Mouse (Mus musculus) erythroblast, embryonic 14.5 days (primary cell): ENCODE results near the gene Thap7. TPM values are rescaled to one million over a fixed set of nuclear protein-coding genes. Genes with fewer than 3 reads are reported as not detected.

Experiments
- H3K27me3 ChIP-seq: 2 replicates; pipeline ENCODE4 v1.6.1; 2012; ENCODE audit warnings: inconsistent platforms; ENCODE audit not compliant: control insufficient read depth
- H3K36me3 ChIP-seq: 2 replicates; pipeline ENCODE4 v1.6.1; 2012; ENCODE audit warnings: mild to moderate bottlenecking, inconsistent platforms; ENCODE audit not compliant: control insufficient read depth
- H3K4me1 ChIP-seq: 2 replicates; pipeline ENCODE4 v1.6.1; 2012; ENCODE audit warnings: inconsistent platforms; ENCODE audit not compliant: control insufficient read depth
- H3K4me3 ChIP-seq: replicated peaks from 2 replicates; pipeline ENCODE3; 2012; ENCODE audit warnings: moderate library complexity, mild to moderate bottlenecking, inconsistent platforms
- H3K9me3 ChIP-seq: 2 replicates; pipeline ENCODE4 v1.6.1; 2012; ENCODE audit warnings: low read length, inconsistent platforms, mixed read lengths; ENCODE audit not compliant: control insufficient read depth
- GATA1 ChIP-seq: IDR thresholded peaks from 2 replicates; pipeline ENCODE4 v1.6.1; 2012; ENCODE audit warnings: low read length, inconsistent platforms, mixed read lengths
- TAL1 ChIP-seq: IDR thresholded peaks from 3 replicates; pipeline ENCODE4 v1.6.1; 2012; ENCODE audit warnings: low read length, inconsistent platforms, mixed read lengths
- polyA plus RNA-seq: library from polyadenylated mRNA; stranded (reverse); fragments of >175 nt; gene quantifications from 2 replicates; pipeline ENCODE4 v1.2.3, GENCODE M21; 2012

Thap7 gene
- polyA plus RNA-seq, 1 experiment = 13.7 TPM

DNA sequence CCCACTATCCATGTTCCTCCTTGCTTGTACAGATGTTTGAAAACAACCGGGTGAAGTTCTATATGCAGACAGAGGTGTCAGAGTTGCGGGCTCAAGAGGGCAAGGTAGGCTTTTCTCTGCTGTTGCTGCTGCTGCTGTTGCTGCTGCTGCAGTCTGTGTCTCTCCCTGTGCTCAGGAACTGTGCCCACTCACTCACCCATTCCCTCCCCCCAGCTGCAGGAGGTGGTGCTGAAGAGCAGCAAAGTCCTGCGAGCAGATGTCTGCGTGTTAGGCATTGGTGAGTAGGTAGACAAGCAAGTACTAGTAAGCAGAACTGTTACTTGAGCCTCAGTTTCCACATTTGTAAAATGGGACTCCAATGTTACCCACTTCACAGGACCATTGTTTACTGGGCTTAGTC, 28.3 kb downstream of the Thap7 start:
- H3K36me3 ChIP-seq = no peaks in the 10 kb centered on the region
- H3K27me3 ChIP-seq = peaks cover 36% of the 10 kb centered on the region
- no peak overlapping the region for H3K4me3 ChIP-seq
- TF ChIP-seq GATA1 (no peak), TAL1 (no peak)
- H3K4me1 ChIP-seq = no peaks in the 10 kb centered on the region; the same call in 1 of the 2 replicates
- H3K9me3 ChIP-seq = no peaks in the 10 kb centered on the region

DNA sequence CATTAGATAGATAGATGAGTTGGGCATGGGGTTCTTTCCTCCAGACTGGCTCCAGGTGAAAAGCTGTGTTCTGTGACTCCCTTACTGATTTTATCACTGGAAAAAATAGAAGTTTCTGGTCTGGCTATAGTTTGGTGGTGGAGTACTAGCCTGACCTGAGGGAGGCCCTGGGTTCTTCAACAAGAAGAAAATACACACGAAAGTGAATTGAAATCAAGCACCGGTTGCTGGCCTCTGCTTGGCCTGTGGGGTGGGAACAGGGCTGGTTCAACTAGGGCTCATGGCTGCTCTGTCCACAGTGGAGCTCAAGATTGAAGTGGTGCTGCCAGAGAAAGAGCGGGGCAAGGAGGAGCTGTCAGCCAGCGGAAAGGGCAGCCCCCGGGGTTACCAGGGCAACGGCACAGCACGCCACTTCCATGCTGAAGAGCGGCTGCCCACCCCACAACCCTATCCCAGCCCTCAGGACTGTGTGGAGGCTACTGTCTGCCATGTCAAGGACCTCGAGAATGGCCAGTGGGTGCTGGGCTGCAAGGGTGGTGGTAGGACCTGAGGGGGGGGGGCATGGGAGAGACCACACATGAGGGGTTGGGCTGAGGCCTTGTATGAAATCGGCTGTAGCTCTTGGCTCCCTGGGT, 31.6 kb downstream of the Thap7 start:
- Histone ChIP-seq H3K36me3 (no peaks in the 10 kb centered on the region), H3K4me1 (no peaks in the 10 kb centered on the region), H3K27me3 (peaks cover 28% of the 10 kb centered on the region), H3K9me3 (no peaks in the 10 kb centered on the region), H3K4me3 (no peak overlapping the region)
- TF ChIP-seq GATA1 (no peak), TAL1 (no peak)

DNA sequence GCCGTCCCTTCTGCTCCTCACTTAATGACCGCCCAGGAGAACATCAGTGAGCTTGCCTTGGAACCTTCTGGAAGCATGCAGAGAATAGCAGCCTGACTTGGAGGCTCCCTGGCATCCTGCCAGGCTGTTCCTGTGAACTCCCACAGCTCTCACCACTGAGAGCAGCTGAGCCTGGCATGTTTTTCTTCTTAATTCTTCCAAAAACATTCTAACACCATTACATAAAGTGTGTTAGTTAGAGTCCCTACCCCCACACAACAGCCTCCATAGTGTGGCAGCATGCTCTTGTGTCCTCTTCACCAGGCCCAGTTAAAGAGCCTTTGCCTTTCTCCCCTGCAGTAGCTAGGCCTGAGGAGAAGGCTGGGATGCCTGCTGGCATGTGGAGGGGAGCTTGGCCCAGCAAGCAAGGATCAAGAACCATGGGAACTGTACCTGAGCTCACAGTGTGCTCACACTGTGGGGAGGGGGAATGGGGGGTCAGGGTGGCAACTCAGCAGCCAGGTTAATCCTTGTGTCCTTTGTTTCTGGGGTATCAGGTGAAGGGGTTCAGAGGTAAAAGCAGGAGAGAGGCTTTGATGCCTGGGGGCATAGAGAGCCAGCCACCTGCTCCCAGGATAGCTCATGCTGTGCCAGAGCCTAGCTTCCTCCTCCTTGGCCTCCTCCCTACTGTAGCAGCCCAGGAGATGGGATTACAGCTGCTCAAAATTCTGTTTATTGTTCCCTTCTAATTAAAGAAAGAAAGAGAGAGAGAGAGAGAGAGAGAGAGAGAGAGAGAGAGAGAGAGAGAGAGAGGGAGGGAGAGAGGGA, 34.2 kb downstream of the Thap7 start:
- Histone ChIP-seq H3K9me3 (no peaks in the 10 kb centered on the region), H3K4me1 (no peaks in the 10 kb centered on the region), H3K36me3 (no peaks in the 10 kb centered on the region), H3K4me3 (no peak overlapping the region), H3K27me3 (peaks cover 15% of the 10 kb centered on the region)
- TF ChIP-seq GATA1 (no peak), TAL1 (no peak)

DNA sequence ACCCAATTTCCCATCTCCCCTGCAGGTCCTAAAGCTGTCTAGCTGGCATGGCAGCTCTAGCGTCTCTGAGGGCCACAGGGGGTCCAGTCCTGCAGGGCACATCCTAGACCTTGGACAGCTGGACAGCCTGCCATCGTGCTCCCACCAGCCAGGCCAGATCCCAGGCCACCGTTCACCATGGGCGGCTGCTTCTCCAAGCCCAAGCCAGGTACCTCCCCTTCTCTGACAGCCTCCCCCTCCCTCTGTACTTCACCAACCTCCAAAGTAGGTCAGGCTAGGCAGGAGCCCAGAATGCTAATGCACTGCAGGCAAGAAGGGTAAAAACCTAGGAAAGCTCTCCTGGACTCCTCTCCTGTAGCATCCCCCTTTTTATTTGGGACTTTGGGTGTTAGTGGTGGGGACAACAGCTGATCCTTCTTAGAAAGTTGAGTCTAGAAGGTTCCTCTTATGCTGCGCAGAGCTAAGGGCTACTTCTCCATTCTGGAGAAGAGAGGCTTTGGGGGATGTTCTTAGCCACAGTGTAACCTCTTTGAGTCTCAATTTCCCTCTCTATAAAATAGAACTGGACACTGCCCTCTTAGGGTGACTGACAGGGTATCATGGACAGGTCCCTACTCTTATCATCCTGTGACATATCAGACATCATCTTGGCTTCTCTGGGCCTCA, 38.9 kb downstream of the Thap7 start:
- H3K4me3 ChIP-seq = no peak overlapping the region
- peaks cover 16% of the 10 kb centered on the region for H3K36me3 ChIP-seq
- peaks cover 16% of the 10 kb centered on the region for H3K4me1 ChIP-seq
- TF ChIP-seq TAL1 (no peak), GATA1 (no peak)
- H3K27me3 ChIP-seq = peaks cover 35% of the 10 kb centered on the region
- no peaks in the 10 kb centered on the region for H3K9me3 ChIP-seq

DNA sequence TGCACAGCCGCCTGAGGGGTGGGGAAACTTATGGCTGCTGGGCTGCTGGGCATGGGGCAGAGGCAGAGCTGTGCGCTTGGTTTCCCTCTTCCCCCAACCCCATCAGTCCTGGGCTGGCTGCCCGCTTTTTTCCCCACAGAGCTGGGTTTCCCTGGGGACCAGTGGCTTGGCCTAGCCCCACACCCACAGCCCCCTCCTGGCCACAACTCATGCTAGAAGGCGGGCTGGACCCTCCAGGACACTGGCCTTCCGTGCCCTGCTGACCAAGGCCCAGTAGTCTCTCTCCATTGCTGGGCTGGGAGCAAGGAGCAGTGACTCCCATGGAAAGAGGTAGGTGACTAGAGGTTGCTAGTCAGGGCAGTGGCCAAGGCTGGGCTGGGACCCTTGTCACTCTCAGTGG, 39.8 kb downstream of the Thap7 start:
- H3K4me1 ChIP-seq = peaks cover 16% of the 10 kb centered on the region
- TF ChIP-seq TAL1 = no peak
- no peak for TF ChIP-seq GATA1
- no peaks in the 10 kb centered on the region for H3K9me3 ChIP-seq
- H3K4me3 ChIP-seq = no peak overlapping the region
- peaks cover 23% of the 10 kb centered on the region for H3K36me3 ChIP-seq
- peaks cover 28% of the 10 kb centered on the region for H3K27me3 ChIP-seq

DNA sequence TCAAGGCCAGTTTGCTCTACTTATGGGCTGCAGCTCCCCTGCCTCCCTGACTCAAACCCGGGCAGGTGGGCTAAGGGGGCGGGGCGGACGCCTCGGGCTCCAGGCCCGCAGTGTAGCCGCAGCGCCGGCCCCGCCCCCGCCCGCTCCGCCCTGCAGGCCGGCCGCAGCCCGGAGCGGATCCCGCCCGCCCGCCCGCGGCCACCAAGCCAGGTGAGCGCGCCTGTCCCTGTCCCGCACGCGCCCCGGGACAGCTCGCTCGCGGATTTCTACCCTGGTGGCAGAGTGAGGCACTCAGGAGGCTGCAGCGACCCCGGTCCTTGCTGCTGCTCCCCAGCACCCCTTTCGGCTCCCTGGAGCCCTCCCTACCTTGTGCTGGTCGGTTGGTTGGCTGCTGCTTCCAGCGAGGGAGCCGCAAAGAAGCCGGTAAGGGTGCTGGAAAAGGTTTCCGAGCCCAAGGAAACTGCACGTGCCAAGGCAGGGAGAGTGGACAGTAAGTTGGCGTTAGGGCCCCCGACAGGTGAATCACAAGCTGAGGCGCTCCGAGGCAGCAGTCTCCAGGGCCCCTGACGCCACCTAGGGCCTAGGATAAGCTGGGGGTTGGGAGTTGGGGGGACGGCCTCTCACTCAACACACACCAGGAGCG, 41.3 kb downstream of the Thap7 start, which contains the start of gene Aifm3:
TSS of gene Aifm3 (plus strand) at position 143 of the 643 bp plus-strand sequence.
- H3K27me3 ChIP-seq = peaks cover 26% of the 10 kb centered on the region
- no peaks in the 10 kb centered on the region for H3K9me3 ChIP-seq
- H3K4me1 ChIP-seq = peaks cover 16% of the 10 kb centered on the region
- H3K4me3 ChIP-seq = peak within 1 kb of the TSS; percentile 60
- peaks cover 39% of the 10 kb centered on the region for H3K36me3 ChIP-seq
- TF ChIP-seq GATA1 (no peak), TAL1 (no peak)

DNA sequence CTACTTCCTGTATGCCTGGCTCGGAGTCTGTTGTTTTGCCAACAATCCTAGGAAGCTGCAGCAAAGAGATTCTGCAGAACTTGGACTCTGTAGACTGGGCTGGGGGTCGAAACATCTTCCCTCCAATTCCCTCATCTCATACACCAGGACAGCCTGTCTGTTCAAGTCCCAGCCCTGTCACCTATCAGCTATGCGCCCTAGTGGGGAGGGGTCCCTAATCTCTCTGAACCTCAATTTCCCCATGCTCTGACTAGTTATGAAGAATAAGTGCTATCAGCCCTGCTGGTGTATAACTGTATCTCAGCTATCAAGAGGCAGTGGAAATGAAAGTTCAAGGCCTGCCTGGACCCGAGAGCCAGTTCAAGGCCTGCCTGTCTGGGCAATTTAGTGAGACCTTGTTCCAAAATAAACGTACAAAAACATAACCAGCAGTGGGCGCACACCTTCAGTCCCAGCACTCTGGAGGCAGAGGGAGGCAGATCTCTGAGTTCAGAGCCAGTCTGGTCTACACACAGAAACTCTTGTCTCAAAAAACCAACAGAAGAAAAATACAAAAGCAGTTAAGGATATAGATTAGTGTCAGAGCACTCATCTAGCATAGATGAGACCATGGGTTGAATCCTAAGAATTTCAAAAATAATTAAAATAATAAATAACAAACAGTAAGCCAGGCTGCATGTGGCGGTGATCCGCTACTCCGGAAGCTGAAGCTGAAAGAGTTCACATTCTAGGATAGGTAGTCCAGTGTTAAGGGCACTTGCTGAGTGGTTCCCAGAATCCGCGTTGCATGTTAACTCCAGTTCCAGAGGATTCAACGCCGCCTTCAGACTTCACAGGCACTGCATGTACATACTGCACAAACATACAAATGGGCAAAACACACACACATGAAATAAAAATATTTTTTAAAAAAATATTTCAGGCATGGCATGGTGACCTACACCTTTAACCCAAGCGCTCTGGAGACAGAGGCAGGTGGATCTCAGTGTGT, 42.2 kb downstream of the Thap7 start:
- no peaks in the 10 kb centered on the region for H3K9me3 ChIP-seq
- H3K4me3 ChIP-seq = no peak overlapping the region
- TF ChIP-seq GATA1 (no peak), TAL1 (no peak)
- peaks cover 16% of the 10 kb centered on the region for H3K4me1 ChIP-seq
- peaks cover 26% of the 10 kb centered on the region for H3K27me3 ChIP-seq
- peaks cover 47% of the 10 kb centered on the region for H3K36me3 ChIP-seq

DNA sequence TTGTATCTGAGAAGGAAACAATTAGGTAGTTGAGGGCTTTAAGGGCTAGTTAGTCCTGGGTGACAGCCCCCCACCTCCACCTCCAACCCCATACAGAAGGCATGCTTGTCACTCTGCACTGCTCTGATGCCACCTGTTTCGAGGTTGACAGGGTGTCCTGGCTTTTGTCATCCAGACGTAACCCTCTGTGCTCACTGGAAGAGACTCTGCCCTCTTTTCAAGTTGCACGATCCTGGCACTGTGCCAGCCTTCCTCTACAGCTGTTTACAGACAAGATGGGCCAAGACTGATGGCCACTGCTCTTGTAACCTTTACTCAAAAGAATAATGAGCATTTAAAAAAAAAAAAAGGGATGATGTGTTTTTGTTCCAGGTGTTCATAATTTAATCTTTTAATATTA, 44.4 kb downstream of the Thap7 start:
- Histone ChIP-seq H3K9me3 (no peaks in the 10 kb centered on the region), H3K36me3 (peaks cover 70% of the 10 kb centered on the region), H3K27me3 (peaks cover 20% of the 10 kb centered on the region), H3K4me1 (peaks cover 23% of the 10 kb centered on the region), H3K4me3 (no peak overlapping the region)
- TF ChIP-seq GATA1 = no peak
- TF ChIP-seq TAL1 = no peak
